Mouse (Mus musculus) small intestine, adult 10 weeks (tissue): ENCODE data around the gene Bach1. TPM values are rescaled to one million over a fixed set of nuclear protein-coding genes. Genes with fewer than 3 reads are reported as not detected.

ENCODE experiments used
- polyA plus RNA-seq: library from polyadenylated mRNA; stranded (reverse); fragments of 350-450 nt; fragmentation: Illumina TruSeq; extraction: RNeasy Lipid Tissue Mini Kit (QIAGEN cat#74804); gene quantifications from one replicate; pipeline ENCODE4 v1.2.3, GENCODE M21; 2014; ENCODE audit warnings: low replicate concordance

Bach1 gene
- 76.1 TPM for polyA plus RNA-seq

GRCm38 (mm10) chr16:87698692-87699305 lies at the start of gene Bach1:
Gene Bach1, plus strand, starts transcription at chr16:87698945.

Other genes starting within 250 kb of the Bach1 start
- gene Usp16, start 244.2 kb upstream of the Bach1 start, polyA plus RNA-seq, result 216 TPM
- 253 TPM for gene Cct8, start 203.1 kb upstream of the Bach1 start, polyA plus RNA-seq
- 0.85 TPM for gene Map3k7cl, start 145.6 kb upstream of the Bach1 start, polyA plus RNA-seq